ENCODE assay signal across 18 mouse cellular contexts in the genomic region with DNA sequence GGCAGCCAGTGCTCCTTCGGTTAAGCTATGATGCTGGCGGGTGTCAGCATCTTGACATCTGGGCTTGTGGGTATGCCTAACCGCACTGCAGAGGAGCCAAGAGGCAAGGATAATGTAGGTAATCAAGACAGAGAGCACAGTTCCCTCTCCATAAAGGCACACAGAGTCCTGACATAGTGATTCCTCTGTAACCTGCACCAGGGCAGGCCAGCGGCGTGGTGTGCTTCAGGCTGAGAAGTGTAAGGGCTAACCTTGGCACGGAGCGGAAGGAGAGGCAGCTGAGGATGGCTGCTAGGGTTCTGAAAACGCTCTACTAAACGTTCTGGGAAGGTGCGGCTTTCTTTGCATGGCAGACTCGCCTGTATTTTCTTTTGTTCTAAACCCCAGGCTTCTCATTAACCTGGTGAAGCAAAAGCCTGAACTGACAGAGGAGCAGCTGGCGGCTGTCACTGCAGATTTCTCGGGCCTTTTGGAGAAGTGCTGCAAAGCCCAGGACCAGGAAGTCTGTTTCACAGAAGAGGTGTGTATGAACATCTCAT. TPM values are rescaled to one million over a fixed set of nuclear protein-coding genes. Genes with fewer than 3 reads are reported as not detected.
DNase-seq lines count a peak whose midpoint lies in the region; ATAC-seq and TF ChIP-seq lines count a peak whose summit lies in the region.
"Had no signal": no experiment of that assay in that cellular context is flagged by ENCODE, and none has a peak within 500 bp of the region (broad histone marks: within the 10 kb centered on the region; RNA-seq: fewer than 3 reads in every experiment).

No protein-coding gene starts in this region.

- no peak for TF ChIP-seq CTCF in kidney, postnatal 0 days (IDR thresholded peaks at IDR 0.05; ENCODE audit: low read depth)
- no peak for TF ChIP-seq CTCF in midbrain, postnatal 0 days (IDR thresholded peaks at IDR 0.05)
- TF ChIP-seq CTCF in thymus, adult 2 months (IDR thresholded peaks at IDR 0.05; ENCODE audit: borderline replicate concordance, control insufficient read depth, extremely low read depth, insufficient read depth, low read length, poor library complexity): no peak

- H3K27ac ChIP-seq in kidney, postnatal 0 days: peak overlapping the region; percentile 50; the same call in 1 of the 2 replicates
- peak overlapping the region; percentile 73; the same call in 1 of the 2 replicates for H3K27ac ChIP-seq in hindbrain, embryonic 15.5 days (replicated peaks)
- H3K27ac ChIP-seq in midbrain, postnatal 0 days (ENCODE audit: low read depth, low read length): no peak overlapping the region
- H3K27ac ChIP-seq in thymus, adult 2 months (ENCODE audit: control insufficient read depth, insufficient read depth, low read length): no peak overlapping the region
- H3K27ac ChIP-seq: heart, embryonic 13.5 days had no signal

- WGBS in kidney, postnatal 0 days: 52% methylated on average over 13 of the region's 13 CpGs
- WGBS in hindbrain, embryonic 15.5 days: 43% methylated on average over 13 of the region's 13 CpGs
- 31% methylated on average over 13 of the region's 13 CpGs for WGBS in midbrain, postnatal 0 days
- 91% methylated on average over 13 of the region's 13 CpGs for WGBS in thymus, adult 2 months

- H3K4me1 ChIP-seq in kidney, postnatal 0 days (replicated peaks; ENCODE audit: insufficient read depth, low read length): no peaks in the 10 kb centered on the region
- H3K4me1 ChIP-seq in hindbrain, embryonic 15.5 days (replicated peaks): no peaks in the 10 kb centered on the region
- no peaks in the 10 kb centered on the region for H3K4me1 ChIP-seq in midbrain, postnatal 0 days (ENCODE audit: insufficient read depth, low read length)
- H3K4me1 ChIP-seq in thymus, adult 2 months (replicated peaks; ENCODE audit: control insufficient read depth, insufficient read depth, low read length): peaks cover 4% of the 10 kb centered on the region; the same call in 1 of the 2 replicates
- H3K4me1 ChIP-seq: heart, embryonic 13.5 days had no signal

- H3K27me3 ChIP-seq in kidney, postnatal 0 days (ENCODE audit: insufficient read depth, low read length): no peaks in the 10 kb centered on the region
- H3K27me3 ChIP-seq in hindbrain, embryonic 15.5 days: no peaks in the 10 kb centered on the region
- H3K27me3 ChIP-seq in midbrain, postnatal 0 days (ENCODE audit: insufficient read depth, low read length): no peaks in the 10 kb centered on the region
- no peaks in the 10 kb centered on the region for H3K27me3 ChIP-seq in thymus, adult 2 months (ENCODE audit: control insufficient read depth, insufficient read depth, low read length)
- H3K27me3 ChIP-seq: heart, embryonic 13.5 days had no signal

- H3K36me3 ChIP-seq in kidney, postnatal 0 days (ENCODE audit: insufficient read depth, low read length): no peaks in the 10 kb centered on the region
- H3K36me3 ChIP-seq in hindbrain, embryonic 15.5 days: no peaks in the 10 kb centered on the region
- no peaks in the 10 kb centered on the region for H3K36me3 ChIP-seq in midbrain, postnatal 0 days (ENCODE audit: insufficient read depth, low read length)
- H3K36me3 ChIP-seq in thymus, adult 2 months (ENCODE audit: control insufficient read depth, insufficient read depth, low read length): no peaks in the 10 kb centered on the region
- H3K36me3 ChIP-seq: heart, embryonic 13.5 days had no signal

- H3K4me2 ChIP-seq in kidney, postnatal 0 days (ENCODE audit: low read length): no peak overlapping the region
- H3K4me2 ChIP-seq in hindbrain, embryonic 15.5 days: peak overlapping the region; percentile 17; the same call in 1 of the 2 replicates
- no peak overlapping the region for H3K4me2 ChIP-seq in midbrain, postnatal 0 days (ENCODE audit: low read depth, low read length, poor library complexity, severe bottlenecking)
- H3K4me2 ChIP-seq: heart, embryonic 13.5 days had no signal

- 0 out of 2 replicates have a peak, but pooled peaks have one; percentile 21 for ATAC-seq in kidney, postnatal 0 days (replicated peaks; ENCODE audit: low FRiP score, low read depth)
- ATAC-seq in hindbrain, embryonic 15.5 days (ENCODE audit: low FRiP score, low read depth): peak; percentile 75
- peak; percentile 52 for ATAC-seq in midbrain, postnatal 0 days (ENCODE audit: low FRiP score)
- ATAC-seq: inflammation-experienced regulatory T-cells, adult 6 months had no signal

- no peaks in the 10 kb centered on the region for H3K9me3 ChIP-seq in kidney, postnatal 0 days (replicated peaks; ENCODE audit: low read length)
- no peaks in the 10 kb centered on the region for H3K9me3 ChIP-seq in hindbrain, embryonic 15.5 days
- no peaks in the 10 kb centered on the region for H3K9me3 ChIP-seq in midbrain, postnatal 0 days (ENCODE audit: low read length)
- H3K9me3 ChIP-seq: heart, embryonic 13.5 days had no signal

- peak; percentile 8 to 11 for DNase-seq in cerebellum, postnatal 14 days
- DNase-seq in cerebellum, postnatal 4 days (ENCODE audit: low spot score in 2 of 2): no peak
- DNase-seq in kidney, postnatal 0 days (ENCODE audit: low spot score): peak; percentile 5
- DNase-seq in kidney, postnatal 10 days: no peak
- peak; percentile 72 for DNase-seq in midbrain, postnatal 0 days (ENCODE audit: low spot score)
- DNase-seq in thymus, adult 2 months: no peak
- no peak for DNase-seq in spleen, postnatal 10 days (ENCODE audit: low spot score in 2 of 2)
- DNase-seq: adrenal gland, adult 2 months; gastrocnemius, postnatal 10 days; liver; lung, postnatal 10 days had no signal

- no peak overlapping the region for H3K4me3 ChIP-seq in kidney, postnatal 0 days (replicated peaks; ENCODE audit: low read depth, low read length)
- H3K4me3 ChIP-seq in hindbrain, embryonic 15.5 days: no peak overlapping the region
- H3K4me3 ChIP-seq in midbrain, postnatal 0 days (ENCODE audit: low read depth, low read length): no peak overlapping the region
- no peak overlapping the region for H3K4me3 ChIP-seq in thymus, adult 2 months (ENCODE audit: control insufficient read depth, insufficient read depth, low read length)
- H3K4me3 ChIP-seq: erythroblast, embryonic 14.5 days; heart, embryonic 13.5 days had no signal

- TF ChIP-seq POLR2A in thymus, adult 2 months (IDR thresholded peaks at IDR 0.05; ENCODE audit: control insufficient read depth, extremely low read depth, insufficient read depth, low read length, poor library complexity): no peak

- no peak overlapping the region for H3K9ac ChIP-seq in kidney, postnatal 0 days (ENCODE audit: low read depth, low read length)
- H3K9ac ChIP-seq in hindbrain, embryonic 15.5 days: no peak overlapping the region
- no peak overlapping the region for H3K9ac ChIP-seq in midbrain, postnatal 0 days (replicated peaks; ENCODE audit: low read length, poor library complexity, severe bottlenecking)
- H3K9ac ChIP-seq: heart, embryonic 13.5 days had no signal

RNA-seq across cellular contexts. Expression of a gene that starts 11.3 kb away (rescaled TPM):
- polyA plus RNA-seq in kidney, postnatal 0 days (2015; fragmentation: Nextera tagmentation; extraction: Ambion mirVana): 22.0 and 22.8 TPM in 2 replicates
- polyA plus RNA-seq in hindbrain, embryonic 15.5 days (2015; fragmentation: Nextera tagmentation; extraction: Ambion mirVana): not detected in 2 replicates
- not detected in 2 replicates for total RNA-seq in midbrain, postnatal 0 days (2014; rRNA removed)
- polyA plus RNA-seq in midbrain, postnatal 0 days (2015; fragmentation: Nextera tagmentation; extraction: Ambion mirVana): not detected in 2 replicates
- polyA plus RNA-seq in thymus, adult 2 months (2012; rRNA removed): 0.11 TPM in 1 of 2 replicates, not detected in the other
- total RNA-seq: common myeloid progenitor, adult 5-6 weeks; MEL; monocyte, adult 5-6 weeks had no signal
- polyA plus RNA-seq: adrenal gland, adult 2 months; erythroblast, embryonic 14.5 days; inflammation-experienced regulatory T-cells, adult 6 months had no signal

RNA-seq across cellular contexts. Expression of a gene that starts 16.9 kb away (rescaled TPM):
- polyA plus RNA-seq in kidney, postnatal 0 days (2015; fragmentation: Nextera tagmentation; extraction: Ambion mirVana): 123 and 130 TPM in 2 replicates
- 0.94 and 3.0 TPM in 2 replicates for polyA plus RNA-seq in hindbrain, embryonic 15.5 days (2015; fragmentation: Nextera tagmentation; extraction: Ambion mirVana)
- total RNA-seq in midbrain, postnatal 0 days (2014; rRNA removed): 0.80 TPM in 1 of 2 replicates, not detected in the other
- 0.28 and 0.90 TPM in 2 replicates for polyA plus RNA-seq in midbrain, postnatal 0 days (2015; fragmentation: Nextera tagmentation; extraction: Ambion mirVana)
- polyA plus RNA-seq in thymus, adult 2 months (2012; rRNA removed): 1.0 and 1.3 TPM in 2 replicates
- total RNA-seq: adrenal gland, adult 2 months; monocyte, adult 5-6 weeks had no signal
- polyA plus RNA-seq: adrenal gland, adult 2 months had no signal

RNA-seq across cellular contexts. Expression of a gene that starts 46.8 kb away (rescaled TPM):
- 3.1 and 6.9 TPM in 2 replicates for polyA plus RNA-seq in kidney, postnatal 0 days (2015; fragmentation: Nextera tagmentation; extraction: Ambion mirVana)
- polyA plus RNA-seq in hindbrain, embryonic 15.5 days (2015; fragmentation: Nextera tagmentation; extraction: Ambion mirVana): 1.3 TPM in 1 of 2 replicates, not detected in the other
- 0.11 and 0.61 TPM in 2 replicates for total RNA-seq in midbrain, postnatal 0 days (2014; rRNA removed)
- polyA plus RNA-seq in midbrain, postnatal 0 days (2015; fragmentation: Nextera tagmentation; extraction: Ambion mirVana): 0.07 TPM in 1 of 2 replicates, not detected in the other
- 0.23 and 53.0 TPM in 2 replicates for polyA plus RNA-seq in thymus, adult 2 months (2012; rRNA removed)
- total RNA-seq: common myeloid progenitor, adult 5-6 weeks; MEL; monocyte, adult 5-6 weeks had no signal
- polyA plus RNA-seq: inflammation-experienced regulatory T-cells, adult 6 months had no signal

RNA-seq across cellular contexts. Expression of a gene that starts 53.4 kb away (rescaled TPM):
- 0.29 and 0.34 TPM in 2 replicates for polyA plus RNA-seq in kidney, postnatal 0 days (2015; fragmentation: Nextera tagmentation; extraction: Ambion mirVana)
- 0.08 TPM in 1 of 2 replicates, not detected in the other for polyA plus RNA-seq in hindbrain, embryonic 15.5 days (2015; fragmentation: Nextera tagmentation; extraction: Ambion mirVana)
- 0.19 TPM in 1 of 2 replicates, not detected in the other for total RNA-seq in midbrain, postnatal 0 days (2014; rRNA removed)
- 0.19 and 0.32 TPM in 2 replicates for polyA plus RNA-seq in midbrain, postnatal 0 days (2015; fragmentation: Nextera tagmentation; extraction: Ambion mirVana)
- polyA plus RNA-seq in thymus, adult 2 months (2012; rRNA removed): 0.08 TPM in 1 of 2 replicates, not detected in the other
- total RNA-seq: gastrocnemius, postnatal 10 days; monocyte, adult 5-6 weeks had no signal
- polyA plus RNA-seq: adrenal gland, adult 2 months; erythroblast, embryonic 14.5 days; heart, embryonic 13.5 days had no signal

Comparison
In these comparisons a context has a peak if more than half of its experiments do, and no peak if none do; other contexts are left out.
1. DNase-seq: peak in cerebellum, postnatal 14 days (2 of 2), kidney, postnatal 0 days (single experiment) and midbrain, postnatal 0 days (single experiment); none in cerebellum, postnatal 4 days (0 of 2), kidney, postnatal 10 days (single experiment), thymus, adult 2 months (single experiment) and spleen, postnatal 10 days (0 of 2).
2. ATAC-seq: peak in every context shown above with its lines; median percentile 75 in hindbrain, embryonic 15.5 days; 52 in midbrain, postnatal 0 days; 21 in kidney, postnatal 0 days.
3. H3K27ac ChIP-seq: peak in kidney, postnatal 0 days (single experiment) and hindbrain, embryonic 15.5 days (single experiment); none in midbrain, postnatal 0 days (single experiment) and thymus, adult 2 months (single experiment).
4. RNA of a gene that starts 11.3 kb away (polyA plus RNA-seq): 22.0 to 22.8 TPM in kidney, postnatal 0 days; 0.11 TPM in thymus, adult 2 months, not detected in hindbrain, embryonic 15.5 days and not detected in midbrain, postnatal 0 days; every median in the first group is over 10 times any median in the second.
5. RNA of a gene that starts 16.9 kb away (polyA plus RNA-seq): 123 to 130 TPM in kidney, postnatal 0 days; 0.94 to 3.0 TPM in hindbrain, embryonic 15.5 days, 1.0 to 1.3 TPM in thymus, adult 2 months and 0.28 to 0.90 TPM in midbrain, postnatal 0 days; every median in the first group is over 10 times any median in the second.